Mouse (Mus musculus) limb, embryonic 14.5 days (tissue): ENCODE measurements around the gene Ache. TPM values are rescaled to one million over a fixed set of nuclear protein-coding genes. Genes with fewer than 3 reads are reported as not detected.
A peak's percentile ranks its signal among the peaks of the same experiment; 100 is the strongest.
"Not testable (repeated sequence)": the region's sequence is repeated elsewhere in the genome, so short reads cannot be mapped to it uniquely, and the experiment has no call there.

ENCODE experiments used
- ATAC-seq: fragments of 200-750 bp; cut with Nextera tagmentation; 2 replicates; pipeline ENCODE4 v1.8.0; 2017; ENCODE audit warnings: low read depth, moderate number of reproducible peaks, moderate TSS enrichment; ENCODE audit not compliant: low FRiP score
- DNase-seq: peaks from one replicate; pipeline ENCODE4 v3.0.0-alpha.2; 2015; ENCODE audit warnings: low spot score
- H3K27ac ChIP-seq: fragments of 300-500 bp; sonication (generic); replicated peaks from 2 replicates; pipeline ENCODE4 v1.5.1; 2014; ENCODE audit warnings: low read depth, mild to moderate bottlenecking, low read length, moderate library complexity, mixed read lengths
- H3K27me3 ChIP-seq: fragments of 300-500 bp; sonication (generic); 2 replicates; pipeline ENCODE4 v1.6.1; 2014; ENCODE audit warnings: low read length, mixed read lengths; ENCODE audit not compliant: control insufficient read depth, insufficient read depth
- H3K36me3 ChIP-seq: fragments of 300-500 bp; sonication (generic); 2 replicates; pipeline ENCODE4 v1.6.1; 2014; ENCODE audit warnings: mild to moderate bottlenecking, low read length, moderate library complexity, mixed read lengths; ENCODE audit not compliant: control insufficient read depth, insufficient read depth
- H3K4me1 ChIP-seq: fragments of 300-500 bp; sonication (generic); 2 replicates; pipeline ENCODE4 v1.6.1; 2014; ENCODE audit warnings: antibody characterized with exemption, low read length, mixed read lengths; ENCODE audit not compliant: control insufficient read depth, insufficient read depth
- H3K4me2 ChIP-seq: fragments of 300-500 bp; sonication (generic); replicated peaks from 2 replicates; pipeline ENCODE4 v1.6.1; 2014; ENCODE audit warnings: low read depth, mild to moderate bottlenecking, low read length, moderate library complexity; ENCODE audit not compliant: severe bottlenecking
- H3K4me3 ChIP-seq: fragments of 300-500 bp; sonication (generic); replicated peaks from 2 replicates; pipeline ENCODE4 v1.5.1; 2014; ENCODE audit warnings: low read length
- H3K9ac ChIP-seq: fragments of 300-500 bp; sonication (generic); 2 replicates; pipeline ENCODE4 v1.6.1; 2014; ENCODE audit warnings: mild to moderate bottlenecking, low read depth, low read length, moderate library complexity; ENCODE audit not compliant: severe bottlenecking
- H3K9me3 ChIP-seq: fragments of 300-500 bp; sonication (generic); 2 replicates; pipeline ENCODE4 v1.6.1; 2016; ENCODE audit warnings: low read length; ENCODE audit not compliant: control insufficient read depth
- POLR2A ChIP-seq: fragments of 200-500 bp; IDR thresholded peaks from 2 replicates; pipeline ENCODE4 v1.8.0; 2012; ENCODE audit warnings: inconsistent platforms, mild to moderate bottlenecking, moderate library complexity, borderline replicate concordance; ENCODE audit not compliant: insufficient read depth, insufficient read length; ENCODE audit errors: extremely low read depth
- WGBS: fragments of 180-500 bp; shearing (Covaris S2); extraction: QIAGEN DNeasy Blood & Tissue Kit; methylation state at CpG from one replicate; pipeline ENCODE4 v1.1.7; 2014; 5-methylcytosine and 5-hydroxymethylcytosine counted together
- polyA plus RNA-seq, 2 experiments: library from polyadenylated mRNA; depleted of rRNA in 1 of 2; stranded (reverse) in 1 of 2; unstranded in 1 of 2; fragments of >200 nt; fragmentation: Nextera tagmentation in 1 of 2; extraction: Ambion mirVana in 1 of 2; gene quantifications; 2 replicates each; pipeline versions ENCODE4 v1.2.1 to v1.2.3; 2012 to 2014

Ache gene
- polyA plus RNA-seq, 2 experiments, result 21.8 TPM

DNA sequence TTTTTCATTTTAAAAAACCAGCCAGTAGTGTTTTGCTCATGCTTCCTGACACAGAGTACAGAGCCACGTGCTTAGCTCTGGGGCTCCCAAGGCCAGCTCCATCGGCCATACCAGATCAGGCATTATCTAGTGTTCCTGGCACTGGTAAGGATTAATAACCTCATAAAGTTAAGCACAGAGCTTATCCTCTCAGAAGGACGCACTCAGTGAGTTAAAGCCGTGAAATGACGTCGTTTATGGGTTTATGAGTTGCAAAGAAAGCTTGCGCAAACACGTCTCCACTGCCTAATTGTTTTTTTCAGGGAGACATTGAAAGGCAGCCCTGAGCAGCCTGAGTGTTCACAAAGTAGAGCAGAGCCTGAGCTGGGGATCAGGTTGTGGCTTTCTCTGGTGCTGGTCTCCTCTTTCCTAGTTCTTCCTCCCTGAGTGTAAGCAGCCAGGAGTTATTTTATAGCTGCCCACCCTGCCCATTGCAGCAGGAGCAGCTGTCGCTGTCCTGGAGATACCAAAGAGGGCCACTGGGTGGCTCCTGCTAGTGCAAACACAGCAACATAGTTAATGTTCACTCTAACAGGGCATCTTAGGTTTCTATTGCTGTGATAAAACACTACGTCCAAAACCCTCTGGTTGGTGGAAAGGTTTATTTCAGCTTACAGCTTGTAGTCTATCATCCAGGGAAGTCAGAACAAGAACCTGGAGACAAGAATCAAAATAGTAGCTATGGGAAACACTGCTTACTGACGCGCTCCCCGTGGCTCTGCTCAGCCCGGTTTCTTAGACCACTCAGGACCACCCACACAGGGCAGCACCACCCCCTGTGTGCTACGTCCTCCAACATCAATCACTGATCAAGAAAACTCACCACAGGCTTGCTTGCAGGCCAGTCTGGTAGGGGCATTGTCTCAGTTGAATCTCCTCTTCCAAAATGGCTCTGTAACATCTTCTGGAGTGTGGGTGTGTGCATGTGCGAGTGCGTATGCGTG lies 9.7 kb upstream of the Ache start:
- H3K36me3 ChIP-seq, result no peaks in the 10 kb centered on the region
- TF ChIP-seq POLR2A, result no peak
- no peaks in the 10 kb centered on the region for H3K27me3 ChIP-seq
- no peak overlapping the region for H3K9ac ChIP-seq
- no peak overlapping the region for H3K27ac ChIP-seq
- 26% methylated on average over 18 of the region's 18 CpGs for WGBS
- DNase-seq, result no peak
- no peak overlapping the region for H3K4me2 ChIP-seq
- ATAC-seq, result peak; percentile 83
- peaks cover 9% of the 10 kb centered on the region; the same call in 1 of the 2 replicates for H3K9me3 ChIP-seq
- no peak overlapping the region for H3K4me3 ChIP-seq
- H3K4me1 ChIP-seq, result no peaks in the 10 kb centered on the region

DNA sequence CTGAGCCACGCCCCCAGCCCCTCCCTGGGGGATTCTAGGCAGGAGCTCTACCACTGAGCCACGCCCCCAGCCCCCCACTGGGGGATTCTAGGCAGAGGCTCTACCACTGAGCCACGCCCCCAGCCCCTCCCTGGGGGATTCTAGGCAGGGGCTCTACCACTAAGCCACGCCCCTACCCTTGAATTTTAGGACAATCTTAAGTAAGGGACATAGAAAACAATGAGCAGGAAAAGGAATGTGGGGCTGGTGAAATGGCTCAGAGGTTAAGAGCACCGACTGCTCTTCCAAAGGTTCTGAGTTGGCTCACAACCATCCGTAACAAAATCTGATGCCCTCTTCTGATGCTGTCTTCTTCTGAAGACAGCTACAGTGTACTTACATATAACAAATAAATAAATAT lies 2.9 kb upstream of the Ache start:
- H3K9ac ChIP-seq, H3K4me3 ChIP-seq, ATAC-seq, H3K27ac ChIP-seq, H3K4me2 ChIP-seq, H3K9me3 ChIP-seq, H3K36me3 ChIP-seq, DNase-seq: not testable (repeated sequence)
- Histone ChIP-seq H3K27me3 (peaks cover 29% of the 10 kb centered on the region), H3K4me1 (peaks cover 19% of the 10 kb centered on the region)
- WGBS, result 87% methylated on average over 4 of the region's 6 CpGs

- Histone ChIP-seq H3K9me3 (no peaks in the 10 kb centered on the region), H3K4me3 (no peak overlapping the region), H3K27me3 (peaks cover 35% of the 10 kb centered on the region), H3K9ac (no peak overlapping the region), H3K36me3 (no peaks in the 10 kb centered on the region), H3K4me1 (peaks cover 19% of the 10 kb centered on the region), H3K27ac (no peak overlapping the region), H3K4me2 (no peak overlapping the region)
- TF ChIP-seq POLR2A, result no peak
- WGBS, result 64% methylated on average over 5 of the region's 5 CpGs
- no peak for DNase-seq
- no peak for ATAC-seq
Observed at GRCm38 (mm10) chr5:137285045-137285444, 2.3 kb upstream of the Ache start.

DNA sequence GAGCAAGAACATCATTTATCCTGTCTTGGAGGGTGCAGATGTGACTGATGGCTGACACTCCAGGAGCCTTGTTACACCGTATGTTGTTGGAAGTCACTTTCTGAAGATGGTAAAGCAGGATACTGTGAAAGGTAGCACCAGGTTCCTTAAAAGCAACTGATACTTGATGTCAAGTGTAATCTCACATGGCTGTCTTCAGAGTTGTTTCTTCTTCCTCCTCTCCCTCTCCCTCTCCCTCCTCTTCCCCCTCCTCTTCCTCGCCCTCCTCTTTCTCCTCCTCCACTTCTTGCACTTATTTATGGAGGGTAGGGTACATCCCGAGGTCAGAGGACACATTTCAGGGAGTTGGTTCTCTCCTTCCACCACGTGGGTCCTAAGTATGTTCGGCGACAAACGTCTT lies 1.3 kb upstream of the Ache start:
- H3K4me2 ChIP-seq, result no peak overlapping the region
- H3K4me1 ChIP-seq, result peaks cover 19% of the 10 kb centered on the region
- TF ChIP-seq POLR2A, result no peak
- WGBS, result 48% methylated on average over 7 of the region's 7 CpGs
- ATAC-seq, result no peak
- DNase-seq, result no peak
- no peak overlapping the region for H3K4me3 ChIP-seq
- H3K9ac ChIP-seq, result no peak overlapping the region
- H3K36me3 ChIP-seq, result no peaks in the 10 kb centered on the region
- H3K9me3 ChIP-seq, result no peaks in the 10 kb centered on the region
- H3K27ac ChIP-seq, result no peak overlapping the region
- peaks cover 45% of the 10 kb centered on the region for H3K27me3 ChIP-seq

DNA sequence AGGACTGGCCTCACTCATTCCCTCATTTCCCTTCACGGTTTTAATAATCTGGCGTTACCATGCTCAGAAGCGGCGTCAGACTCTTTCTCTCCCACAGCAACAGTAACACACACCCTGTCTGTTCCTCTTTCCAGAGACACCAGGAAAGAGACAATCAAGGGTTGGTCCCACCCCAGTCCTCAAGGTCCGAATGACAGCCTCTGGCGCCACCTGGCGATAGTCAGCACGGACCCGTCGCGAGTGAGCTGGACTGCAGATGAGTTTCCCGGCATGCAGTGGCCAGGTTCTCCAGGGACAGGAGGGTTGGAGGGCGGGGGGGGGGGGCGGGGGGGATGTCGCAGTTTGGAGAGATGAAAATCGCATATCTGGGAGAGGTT lies 676 bp upstream of the Ache start:
- H3K27me3 ChIP-seq, result peaks cover 51% of the 10 kb centered on the region
- no peak overlapping the region for H3K9ac ChIP-seq

More for the DNA sequence above, 676 bp upstream of the Ache start:
- Histone ChIP-seq H3K27ac (no peak overlapping the region), H3K4me2 (peak overlapping the region; percentile 82), H3K4me1 (peaks cover 19% of the 10 kb centered on the region), H3K9me3 (no peaks in the 10 kb centered on the region), H3K36me3 (no peaks in the 10 kb centered on the region), H3K4me3 (peak overlapping the region; percentile 42)
- no peak for TF ChIP-seq POLR2A
- DNase-seq (peak; percentile 72), ATAC-seq (peak; percentile 61)
- WGBS, result 2% methylated on average over 16 of the region's 16 CpGs
